Mouse (Mus musculus): ENCODE measurements around the gene Sumf2. TPM values are rescaled to one million over a fixed set of nuclear protein-coding genes. Genes with fewer than 3 reads are reported as not detected.

The Sumf2 gene
- polyA plus RNA-seq (2016; fragmentation: Nextera tagmentation; extraction: Ambion mirVana) = 43.9 and 44.6 TPM in 2 replicates

DNA sequence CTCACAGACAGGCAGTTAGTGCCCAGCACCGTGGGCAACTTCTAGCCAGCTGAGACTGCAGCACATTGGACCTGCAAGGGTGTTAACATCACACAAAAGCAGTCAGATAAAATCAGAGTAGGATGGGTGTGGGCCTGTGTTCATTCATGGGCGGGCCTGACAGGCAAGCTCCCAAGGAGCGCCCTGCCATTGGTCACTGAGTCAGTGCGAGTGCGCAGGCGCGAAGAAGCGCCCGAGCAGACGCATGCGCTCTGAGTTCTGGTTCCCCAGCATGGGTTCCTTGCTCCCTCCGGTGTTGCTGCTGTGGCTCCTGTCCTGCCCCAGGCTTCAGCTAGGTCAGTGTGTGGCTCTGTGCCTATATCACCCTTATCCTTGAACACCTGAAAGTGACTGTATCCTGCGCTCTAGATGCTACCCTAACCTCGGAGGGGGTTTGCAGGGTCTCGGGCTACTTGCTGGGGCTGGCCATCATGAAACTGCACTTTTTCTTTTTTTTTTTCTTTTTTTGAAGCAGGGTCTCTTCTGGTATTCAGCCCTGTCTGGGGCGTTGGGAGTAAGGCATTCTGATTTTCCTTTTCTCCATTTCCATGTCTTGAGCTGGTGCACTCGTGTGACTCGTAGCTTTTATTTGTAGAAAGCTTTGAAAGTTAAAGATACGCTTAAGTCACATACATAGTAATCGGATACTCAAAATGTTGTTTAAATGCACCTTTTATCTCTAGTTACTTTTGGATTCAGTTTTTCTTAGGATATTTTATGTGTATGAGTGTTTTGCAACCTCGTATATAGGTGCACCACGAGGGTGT is at the start of gene Sumf2:
Gene Sumf2 (plus strand): TSS at position 235 of the 806 bp plus-strand sequence.
- Histone ChIP-seq H3K9ac (peak within 1 kb of the TSS; percentile 61), H3K4me2 (replicated peaks) (peak within 1 kb of the TSS; percentile 62), H3K4me3 (peak within 1 kb of the TSS; percentile 64), H3K4me1 (peaks cover 5% of the 10 kb centered on the region), H3K9me3 (no peaks in the 10 kb centered on the region), H3K36me3 (peaks cover 22% of the 10 kb centered on the region), H3K27ac (peak within 1 kb of the TSS; percentile 57; the same call in 1 of the 2 replicates), H3K27me3 (replicated peaks) (no peaks in the 10 kb centered on the region)
- peak; percentile 95 for ATAC-seq (ENCODE audit: low FRiP score, low read depth)
- WGBS = 13% methylated on average over 22 of the region's 22 CpGs

DNA sequence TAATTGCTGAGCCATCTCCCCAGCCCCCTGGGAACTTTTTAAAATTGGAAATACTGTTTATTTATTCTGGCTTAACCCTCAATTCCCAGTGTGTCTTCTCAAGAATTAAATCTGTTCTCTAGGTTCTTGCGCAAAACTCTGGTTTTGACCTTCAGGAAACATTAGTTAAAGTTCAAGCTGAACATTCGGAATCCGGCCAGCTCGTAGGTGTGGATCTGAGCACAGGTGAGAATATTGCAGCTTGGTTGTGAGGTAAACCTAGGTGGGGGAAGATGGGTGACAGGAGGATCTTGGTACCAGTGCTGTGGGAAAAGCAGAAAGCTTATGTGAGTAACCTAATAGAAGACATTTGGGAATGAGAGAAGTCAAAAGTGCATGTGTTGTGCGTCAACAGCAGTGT is 1.9 kb upstream of the Sumf2 start:
- Histone ChIP-seq H3K4me3 (no peak overlapping the region), H3K27ac (no peak overlapping the region), H3K9me3 (no peaks in the 10 kb centered on the region), H3K36me3 (peaks cover 22% of the 10 kb centered on the region), H3K27me3 (replicated peaks) (no peaks in the 10 kb centered on the region), H3K9ac (no peak overlapping the region), H3K4me2 (replicated peaks) (no peak overlapping the region), H3K4me1 (peaks cover 5% of the 10 kb centered on the region)
- ATAC-seq (ENCODE audit: low FRiP score, low read depth) = no peak
- 95% methylated on average over 5 of the region's 5 CpGs for WGBS

DNA sequence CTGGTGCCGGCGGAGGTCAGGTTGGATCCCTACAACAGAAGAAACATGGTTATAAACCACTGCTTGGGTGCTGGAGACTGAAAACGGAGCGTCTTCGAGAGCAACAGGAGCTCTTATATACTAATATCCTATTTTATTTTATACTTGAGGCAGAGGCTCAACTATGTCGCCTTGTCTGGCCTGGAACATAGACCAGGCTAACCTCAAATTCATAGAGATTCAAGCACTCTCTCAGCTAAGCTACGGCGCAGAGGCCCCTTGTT is 703 bp downstream of the Sumf2 start:
- Histone ChIP-seq H3K4me1 (peaks cover 5% of the 10 kb centered on the region), H3K9ac (peak overlapping the region; percentile 61; the same call in 1 of the 2 replicates), H3K4me2 (replicated peaks) (peak overlapping the region; percentile 62), H3K27ac (no peak overlapping the region), H3K27me3 (replicated peaks) (no peaks in the 10 kb centered on the region), H3K4me3 (peak overlapping the region; percentile 64), H3K36me3 (peaks cover 22% of the 10 kb centered on the region), H3K9me3 (no peaks in the 10 kb centered on the region)
- ATAC-seq (ENCODE audit: low FRiP score, low read depth) = no peak
- WGBS = 61% methylated on average over 8 of the region's 8 CpGs

DNA sequence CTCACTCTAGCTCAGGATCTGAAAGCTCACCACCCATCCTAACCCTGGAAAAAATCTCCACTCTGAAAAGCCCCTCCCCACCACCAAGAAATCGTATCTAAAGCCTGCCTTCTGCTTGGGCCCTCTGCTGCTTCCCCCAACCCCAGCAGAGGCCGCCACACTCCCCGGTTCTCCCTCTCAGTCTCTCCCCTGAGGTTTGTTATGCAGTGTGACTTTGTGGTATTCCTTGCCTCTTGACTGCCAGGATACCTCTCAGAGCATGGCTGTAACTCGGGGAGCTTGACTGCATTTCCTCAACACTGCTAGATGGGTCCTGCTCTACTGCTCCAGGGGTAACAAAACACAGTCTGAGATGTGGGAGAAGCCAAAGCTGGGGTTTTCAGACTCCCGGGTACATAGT is 8.4 kb downstream of the Sumf2 start:
- Histone ChIP-seq H3K9me3 (no peaks in the 10 kb centered on the region), H3K9ac (no peak overlapping the region), H3K4me1 (no peaks in the 10 kb centered on the region), H3K27ac (no peak overlapping the region), H3K36me3 (peaks cover 42% of the 10 kb centered on the region), H3K4me3 (no peak overlapping the region), H3K4me2 (replicated peaks) (no peak overlapping the region), H3K27me3 (replicated peaks) (no peaks in the 10 kb centered on the region)
- 50% methylated on average over 5 of the region's 5 CpGs for WGBS
- ATAC-seq (ENCODE audit: low FRiP score, low read depth) = no peak

DNA sequence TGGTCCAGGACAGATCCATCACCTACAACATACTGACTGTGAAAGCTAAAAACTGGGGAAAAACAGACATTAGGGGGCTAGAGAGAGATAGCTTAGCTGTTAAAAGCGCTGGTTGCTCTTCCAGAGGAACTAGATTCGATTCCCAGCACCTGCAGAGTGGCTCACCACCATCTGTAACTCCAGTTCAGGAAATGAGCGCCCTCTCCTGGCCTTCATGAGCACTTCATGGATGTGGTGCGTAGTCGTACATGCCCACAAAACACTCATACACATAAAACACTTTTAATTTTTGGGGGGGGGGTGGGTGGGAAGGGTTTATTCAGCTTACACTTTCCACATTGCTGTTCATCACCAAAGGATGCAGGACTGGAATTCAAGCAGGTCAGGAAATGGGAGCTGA is 9.6 kb downstream of the Sumf2 start:
- H3K4me2 ChIP-seq (replicated peaks) = no peak overlapping the region
- H3K36me3 ChIP-seq = peaks cover 52% of the 10 kb centered on the region
- H3K27ac ChIP-seq = no peak overlapping the region
- 90% methylated on average over 5 of the region's 5 CpGs for WGBS
- H3K27me3 ChIP-seq (replicated peaks) = no peaks in the 10 kb centered on the region
- no peaks in the 10 kb centered on the region for H3K4me1 ChIP-seq
- H3K9me3 ChIP-seq = no peaks in the 10 kb centered on the region
- no peak overlapping the region for H3K4me3 ChIP-seq
- no peak for ATAC-seq (ENCODE audit: low FRiP score, low read depth)
- no peak overlapping the region for H3K9ac ChIP-seq

DNA sequence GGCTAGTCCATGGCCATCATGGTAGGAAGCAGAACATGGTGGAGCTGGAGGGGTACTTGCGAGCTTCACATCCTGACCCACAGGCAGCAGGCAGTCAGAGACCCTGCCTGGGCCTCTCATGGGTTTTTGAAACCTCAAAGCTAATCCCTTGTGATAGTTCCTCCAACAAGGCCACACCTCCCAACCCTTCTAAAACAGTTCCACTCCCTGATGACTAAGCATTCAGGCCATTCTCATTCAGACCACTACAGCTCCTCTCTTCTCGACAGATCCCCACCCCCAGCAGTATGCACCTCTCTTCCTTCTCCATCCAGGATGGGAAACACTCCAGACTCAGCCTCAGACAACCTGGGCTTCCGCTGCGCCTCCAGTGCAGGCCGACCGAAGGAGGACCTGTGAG is 15.5 kb downstream of the Sumf2 start:
- 96% methylated on average over 6 of the region's 6 CpGs for WGBS

DNA sequence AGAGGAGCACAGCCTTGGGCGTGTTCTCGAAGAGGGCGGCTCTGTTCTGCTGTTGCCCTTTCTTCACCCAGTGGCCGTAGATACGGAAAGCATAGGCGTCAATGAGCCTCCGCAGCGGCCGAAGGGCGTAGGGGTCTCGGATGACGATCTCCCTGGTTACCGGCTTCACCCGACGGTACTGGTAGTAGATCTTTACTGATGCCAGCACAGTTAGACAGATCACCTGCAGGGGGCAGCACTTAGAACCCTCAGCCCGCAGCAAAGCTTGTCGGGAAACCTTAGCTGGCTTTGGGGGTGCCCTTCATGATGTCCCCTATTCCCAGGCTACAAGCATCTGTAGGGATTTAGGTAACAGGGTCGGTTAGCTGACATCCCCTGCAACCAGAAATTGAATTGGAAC is 17.7 kb downstream of the Sumf2 start:
- Histone ChIP-seq H3K27me3 (replicated peaks) (no peaks in the 10 kb centered on the region), H3K9me3 (no peaks in the 10 kb centered on the region), H3K4me1 (no peaks in the 10 kb centered on the region), H3K36me3 (peaks cover 29% of the 10 kb centered on the region), H3K4me2 (replicated peaks) (0 out of 2 replicates have a peak overlapping the region, but pooled peaks have one; percentile 20), H3K4me3 (no peak overlapping the region), H3K9ac (no peak overlapping the region), H3K27ac (no peak overlapping the region)
- ATAC-seq (ENCODE audit: low FRiP score, low read depth) = no peak
- WGBS = 10% methylated on average over 18 of the region's 18 CpGs

More for the DNA sequence above, 15.5 kb downstream of the Sumf2 start:
- Histone ChIP-seq H3K27me3 (replicated peaks) (no peaks in the 10 kb centered on the region), H3K4me2 (replicated peaks) (no peak overlapping the region), H3K9ac (no peak overlapping the region), H3K4me1 (no peaks in the 10 kb centered on the region), H3K27ac (no peak overlapping the region), H3K36me3 (peaks cover 43% of the 10 kb centered on the region), H3K9me3 (no peaks in the 10 kb centered on the region), H3K4me3 (no peak overlapping the region)
- ATAC-seq (ENCODE audit: low FRiP score, low read depth) = no peak

DNA sequence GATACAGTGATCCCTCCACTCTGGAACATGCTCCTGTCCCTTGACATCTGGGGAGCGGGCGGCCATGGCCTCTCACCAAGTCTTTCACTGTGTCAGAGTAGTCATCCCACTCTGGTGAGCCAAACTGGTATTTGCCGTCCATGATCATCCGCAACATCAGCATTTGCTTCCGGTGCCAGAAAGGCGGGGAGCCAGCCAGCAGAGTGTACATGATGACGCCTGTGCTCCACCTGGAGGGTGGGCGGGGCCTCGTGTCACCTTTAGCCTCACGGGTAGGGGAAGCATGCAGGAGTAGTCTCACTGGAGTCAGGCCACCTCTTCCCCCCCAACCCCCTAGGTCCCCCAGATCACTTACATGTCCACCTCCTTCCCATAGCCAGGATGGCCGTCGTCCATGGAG is 19.1 kb downstream of the Sumf2 start:
- Histone ChIP-seq H3K4me1 (no peaks in the 10 kb centered on the region), H3K9ac (no peak overlapping the region), H3K27ac (no peak overlapping the region), H3K9me3 (no peaks in the 10 kb centered on the region), H3K27me3 (replicated peaks) (no peaks in the 10 kb centered on the region), H3K36me3 (peaks cover 17% of the 10 kb centered on the region), H3K4me2 (replicated peaks) (no peak overlapping the region), H3K4me3 (no peak overlapping the region)
- no peak for ATAC-seq (ENCODE audit: low FRiP score, low read depth)
- WGBS = 89% methylated on average over 12 of the region's 12 CpGs

DNA sequence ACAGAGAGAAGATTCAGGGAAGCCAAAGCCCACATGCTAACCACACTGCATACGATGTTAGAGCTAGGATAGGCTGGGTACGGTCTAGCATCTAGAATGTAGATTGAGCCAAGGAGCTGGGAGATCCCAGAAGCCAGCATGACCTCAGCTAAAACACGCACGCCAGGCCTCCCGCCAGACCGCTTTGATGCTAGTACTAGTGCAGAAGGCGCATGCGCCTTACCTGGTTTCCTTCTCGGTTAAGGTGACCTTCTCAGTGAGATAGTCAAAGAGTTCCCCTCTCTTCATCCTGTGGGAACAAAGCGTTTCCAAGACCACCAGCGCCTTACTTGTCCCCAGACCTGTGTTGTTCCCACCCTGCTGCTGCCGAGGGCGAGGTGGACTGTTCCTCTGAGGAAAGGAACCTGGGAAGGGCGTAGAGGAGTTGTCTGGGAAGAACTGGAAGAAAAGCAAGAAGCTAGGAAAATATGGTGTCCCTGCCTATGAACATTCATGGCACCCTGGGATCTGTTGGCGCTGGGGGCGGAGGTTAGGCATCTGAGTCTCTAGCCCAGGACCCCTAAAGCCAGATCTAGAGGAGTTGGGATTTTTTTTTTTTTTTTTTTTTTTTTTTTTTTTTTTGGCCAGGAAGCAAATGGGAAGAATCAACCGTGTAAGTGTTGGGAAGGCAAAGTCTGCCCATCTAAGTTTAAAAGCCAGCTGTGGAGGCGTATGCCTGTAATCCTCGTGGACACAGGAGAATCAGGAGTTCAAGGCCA is 22.6 kb downstream of the Sumf2 start:
- no peaks in the 10 kb centered on the region for H3K9me3 ChIP-seq
- ATAC-seq (ENCODE audit: low FRiP score, low read depth) = no peak
- no peaks in the 10 kb centered on the region for H3K4me1 ChIP-seq
- no peaks in the 10 kb centered on the region for H3K27me3 ChIP-seq (replicated peaks)
- no peak overlapping the region for H3K4me2 ChIP-seq (replicated peaks)
- no peak overlapping the region for H3K4me3 ChIP-seq
- H3K36me3 ChIP-seq = no peaks in the 10 kb centered on the region
- H3K9ac ChIP-seq = no peak overlapping the region
- 91% methylated on average over 19 of the region's 19 CpGs for WGBS
- H3K27ac ChIP-seq = no peak overlapping the region

DNA sequence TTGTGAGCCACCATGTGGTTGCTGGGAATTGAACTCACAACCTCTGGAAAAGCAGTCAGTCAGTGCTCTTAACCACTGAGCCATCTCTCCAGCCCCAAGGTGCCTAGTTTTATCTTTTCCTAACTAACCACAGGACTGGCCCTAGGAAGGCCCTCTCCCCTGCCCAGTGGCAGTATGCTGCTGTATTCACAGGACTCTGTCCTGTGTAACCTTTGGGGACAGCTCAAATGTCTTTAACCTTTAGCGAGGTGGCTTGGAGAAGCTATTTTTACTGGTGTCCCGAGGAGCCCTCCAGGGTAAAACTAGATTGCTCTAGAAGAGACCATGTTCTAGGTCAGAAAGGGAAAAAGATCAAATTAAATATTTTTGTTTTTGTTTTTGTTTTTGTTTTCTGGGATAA is 24.5 kb downstream of the Sumf2 start:
- H3K4me1 ChIP-seq = no peaks in the 10 kb centered on the region
- H3K27ac ChIP-seq = no peak overlapping the region
- no peaks in the 10 kb centered on the region for H3K27me3 ChIP-seq (replicated peaks)
- no peak overlapping the region for H3K9ac ChIP-seq
- no peaks in the 10 kb centered on the region for H3K36me3 ChIP-seq
- H3K9me3 ChIP-seq = no peaks in the 10 kb centered on the region
- H3K4me2 ChIP-seq (replicated peaks) = no peak overlapping the region
- no peak overlapping the region for H3K4me3 ChIP-seq
- ATAC-seq (ENCODE audit: low FRiP score, low read depth) = no peak
- 87% methylated on average over 2 of the region's 2 CpGs for WGBS

DNA sequence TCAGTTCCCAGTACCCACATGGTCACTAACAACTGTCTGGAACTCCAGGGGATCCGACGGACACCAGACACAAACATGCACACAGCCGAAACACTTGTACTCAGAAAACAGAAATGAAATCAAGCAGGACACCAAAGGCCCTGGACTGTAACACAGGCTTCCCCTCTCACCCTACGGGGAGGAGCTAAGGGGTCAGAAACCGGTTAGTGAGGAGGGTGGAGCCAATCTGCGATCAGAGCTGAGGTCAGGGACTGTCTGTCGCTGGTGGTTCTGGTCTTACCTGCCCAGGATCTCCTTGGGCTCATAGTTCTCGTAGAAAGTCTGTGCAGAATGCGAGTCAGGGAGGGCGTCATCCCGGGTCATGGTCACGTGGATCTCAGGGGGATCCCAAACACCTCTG is 27.2 kb downstream of the Sumf2 start:
- no peak for ATAC-seq (ENCODE audit: low FRiP score, low read depth)
- Histone ChIP-seq H3K9ac (no peak overlapping the region), H3K27ac (no peak overlapping the region), H3K4me3 (no peak overlapping the region), H3K9me3 (no peaks in the 10 kb centered on the region), H3K27me3 (replicated peaks) (no peaks in the 10 kb centered on the region), H3K4me1 (no peaks in the 10 kb centered on the region), H3K36me3 (no peaks in the 10 kb centered on the region), H3K4me2 (replicated peaks) (no peak overlapping the region)
- WGBS = 88% methylated on average over 12 of the region's 12 CpGs

DNA sequence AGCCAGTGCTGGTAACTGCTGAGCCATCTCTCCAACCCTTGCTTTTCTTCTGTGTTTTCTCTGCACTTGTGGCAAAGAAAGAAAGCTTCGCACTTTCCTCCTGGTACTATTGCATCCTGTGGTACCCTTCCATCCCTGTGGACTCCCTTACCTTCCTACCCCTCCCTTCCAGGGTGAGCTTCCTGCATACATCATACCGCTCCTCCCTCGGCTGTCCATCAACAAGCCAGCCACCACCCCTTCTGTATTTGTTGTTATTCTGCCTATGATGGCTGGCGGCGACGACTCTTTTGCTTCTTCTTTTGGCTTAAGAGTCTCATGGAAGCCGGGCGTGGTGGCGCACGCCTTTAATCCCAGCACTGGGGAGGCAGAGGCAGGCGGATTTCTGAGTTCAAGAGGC is 28.3 kb downstream of the Sumf2 start:
- no peak overlapping the region for H3K27ac ChIP-seq
- H3K4me2 ChIP-seq (replicated peaks) = no peak overlapping the region
- WGBS = 77% methylated on average over 11 of the region's 11 CpGs
- no peak overlapping the region for H3K4me3 ChIP-seq
- 0 out of 2 replicates have a peak, but pooled peaks cover 3% of the 10 kb centered on the region for H3K36me3 ChIP-seq
- H3K27me3 ChIP-seq (replicated peaks) = no peaks in the 10 kb centered on the region
- ATAC-seq (ENCODE audit: low FRiP score, low read depth) = no peak
- no peaks in the 10 kb centered on the region for H3K9me3 ChIP-seq
- no peaks in the 10 kb centered on the region for H3K4me1 ChIP-seq
- H3K9ac ChIP-seq = no peak overlapping the region

Data from neural tube, embryonic 12.5 days (tissue).